Mouse (Mus musculus): Measurements from ENCODE around the gene Mcoln1.

Mcoln1 gene

GRCm38 (mm10) chr8:3500235-3501090, at the start of gene Mcoln1:
TSS of gene Mcoln1 (plus strand) at chr8:3500457.
- in situ Hi-C loops (cut with MseI, MboI) = no loop called here

GRCm38 (mm10) chr8:3450670-3451069, 49.6 kb upstream of the Mcoln1 start:
- in situ Hi-C loops (cut with MseI, MboI) = no loop called here

GRCm38 (mm10) chr8:3451992-3452391, 48.3 kb upstream of the Mcoln1 start:
- in situ Hi-C loops (cut with MseI, MboI) = no loop called here

- in situ Hi-C loops (cut with MseI, MboI) = no loop called here
Measured at GRCm38 (mm10) chr8:3463248-3463647, 37.0 kb upstream of the Mcoln1 start.

- in situ Hi-C loops (cut with MseI, MboI) = no loop called here
Measured at GRCm38 (mm10) chr8:3464309-3464708, 35.9 kb upstream of the Mcoln1 start.

GRCm38 (mm10) chr8:3467006-3467885, 33.0 kb upstream of the Mcoln1 start, which contains the start of gene Pex11g:
TSS of gene Pex11g (minus strand) at chr8:3467680.
- in situ Hi-C loops (cut with MseI, MboI) = no loop called here

- in situ Hi-C loops (cut with MseI, MboI) = no loop called here
Measured at GRCm38 (mm10) chr8:3467886-3468545, 32.2 kb upstream of the Mcoln1 start.

- in situ Hi-C loops (cut with MseI, MboI) = no loop called here
Measured at GRCm38 (mm10) chr8:3468838-3469237, 31.4 kb upstream of the Mcoln1 start.

- in situ Hi-C loops (cut with MseI, MboI) = no loop called here
Measured at GRCm38 (mm10) chr8:3470562-3470961, 29.7 kb upstream of the Mcoln1 start, which contains the start of gene Tex45. TSS of gene Tex45 (plus strand) at chr8:3470862.

GRCm38 (mm10) chr8:3475715-3476429, 24.4 kb upstream of the Mcoln1 start:
- in situ Hi-C loops (cut with MseI, MboI) = no loop called here

- in situ Hi-C loops (cut with MseI, MboI) = no loop called here
Measured at GRCm38 (mm10) chr8:3480221-3480785, 20.0 kb upstream of the Mcoln1 start.

- in situ Hi-C loops (cut with MseI, MboI) = no loop called here
Measured at GRCm38 (mm10) chr8:3481605-3482004, 18.7 kb upstream of the Mcoln1 start.

- in situ Hi-C loops (cut with MseI, MboI) = no loop called here
Measured at GRCm38 (mm10) chr8:3482240-3482740, 18.0 kb upstream of the Mcoln1 start.

GRCm38 (mm10) chr8:3483546-3483945, 16.7 kb upstream of the Mcoln1 start:
- in situ Hi-C loops (cut with MseI, MboI) = no loop called here

GRCm38 (mm10) chr8:3485192-3485591, 15.1 kb upstream of the Mcoln1 start:
- in situ Hi-C loops (cut with MseI, MboI) = no loop called here

- in situ Hi-C loops (cut with MseI, MboI) = no loop called here
Measured at GRCm38 (mm10) chr8:3492901-3493844, 7.1 kb upstream of the Mcoln1 start, which contains the start of gene Zfp358. TSS of gene Zfp358 (plus strand) at chr8:3493138.

GRCm38 (mm10) chr8:3493845-3494208, 6.4 kb upstream of the Mcoln1 start:
- in situ Hi-C loops (cut with MseI, MboI) = no loop called here

GRCm38 (mm10) chr8:3495578-3496427, 4.5 kb upstream of the Mcoln1 start:
- in situ Hi-C loops (cut with MseI, MboI) = no loop called here

- in situ Hi-C loops (cut with MseI, MboI) = no loop called here
Measured at GRCm38 (mm10) chr8:3496428-3496748, 3.9 kb upstream of the Mcoln1 start.
